Mouse (Mus musculus) midbrain, embryonic 11.5 days (tissue): Measurements from ENCODE around the gene Ddx55. TPM values are rescaled to one million over a fixed set of nuclear protein-coding genes. Genes with fewer than 3 reads are reported as not detected.
"Not testable (repeated sequence)": the region's sequence is repeated elsewhere in the genome, so short reads cannot be mapped to it uniquely, and the experiment has no call there.

Experiments
- ATAC-seq: fragments of 200-750 bp; cut with Nextera tagmentation; 2 replicates; pipeline ENCODE4 v1.8.0; 2017; ENCODE audit warnings: moderate TSS enrichment, moderate library complexity; ENCODE audit not compliant: low FRiP score
- DNase-seq: peaks from one replicate; pipeline ENCODE4 v3.0.0; 2015; ENCODE audit warnings: low spot score; ENCODE audit errors: missing footprints
- H3K27ac ChIP-seq: fragments of 300-500 bp; sonication (generic); 2 replicates; pipeline ENCODE4 v1.5.1; 2014; ENCODE audit warnings: low read depth, low read length
- H3K27me3 ChIP-seq: fragments of 300-500 bp; sonication (generic); 2 replicates; pipeline ENCODE4 v1.6.1; 2014; ENCODE audit warnings: mild to moderate bottlenecking, low read length, moderate library complexity, mixed read lengths; ENCODE audit not compliant: control insufficient read depth, insufficient read depth
- H3K36me3 ChIP-seq: fragments of 300-500 bp; sonication (generic); 2 replicates; pipeline ENCODE4 v1.6.1; 2014; ENCODE audit warnings: mild to moderate bottlenecking, low read length, moderate library complexity, mixed read lengths; ENCODE audit not compliant: control insufficient read depth, insufficient read depth
- H3K4me1 ChIP-seq: fragments of 300-500 bp; sonication (generic); 2 replicates; pipeline ENCODE4 v1.6.1; 2014; ENCODE audit warnings: low read length; ENCODE audit not compliant: control insufficient read depth, insufficient read depth
- H3K4me2 ChIP-seq: fragments of 300-500 bp; sonication (generic); 2 replicates; pipeline ENCODE4 v1.6.1; 2014; ENCODE audit warnings: mild to moderate bottlenecking, moderate library complexity
- H3K4me3 ChIP-seq: fragments of 300-500 bp; sonication (generic); 2 replicates; pipeline ENCODE4 v1.5.1; 2014; ENCODE audit warnings: low read depth, low read length
- H3K9ac ChIP-seq: fragments of 300-500 bp; sonication (generic); 2 replicates; pipeline ENCODE4 v1.6.1; 2014; ENCODE audit warnings: low read length
- H3K9me3 ChIP-seq: fragments of 300-500 bp; sonication (generic); 2 replicates; pipeline ENCODE4 v1.6.1; 2016; ENCODE audit warnings: low read length; ENCODE audit not compliant: control insufficient read depth
- WGBS: fragments of 180-500 bp; shearing (Covaris S2); extraction: QIAGEN DNeasy Blood & Tissue Kit; methylation state at CpG from one replicate; pipeline ENCODE4 v1.1.7; 2014; 5-methylcytosine and 5-hydroxymethylcytosine counted together
- polyA plus RNA-seq: library from polyadenylated mRNA; unstranded; fragments of >200 nt; fragmentation: Nextera tagmentation; extraction: Ambion mirVana; gene quantifications from 2 replicates; pipeline ENCODE4 v1.2.1, GENCODE M21; 2014

Gene Ddx55
- polyA plus RNA-seq, 1 experiment from 2014 or later: 13.2 TPM

DNA sequence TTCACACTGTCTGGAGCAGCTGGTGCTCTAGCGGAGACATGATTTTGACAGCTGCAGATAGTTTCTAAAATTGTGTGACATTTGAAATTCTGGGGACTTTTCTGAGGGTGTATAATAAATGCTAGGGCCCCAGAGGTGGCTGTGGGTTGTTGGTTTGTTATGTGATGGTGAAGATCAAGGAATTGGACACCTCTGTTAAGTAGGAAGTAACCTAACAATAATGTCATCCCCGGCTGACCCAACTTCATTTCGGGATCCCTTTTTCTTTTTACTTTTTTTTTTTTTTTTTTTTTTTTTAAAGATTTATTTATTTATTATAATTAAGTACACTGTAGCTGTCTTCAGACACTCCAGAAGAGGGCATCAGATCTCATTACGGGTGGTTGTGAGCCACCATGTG lies 1.9 kb upstream of the Ddx55 start:
- not testable (repeated sequence) for H3K27ac ChIP-seq, H3K4me2 ChIP-seq, H3K27me3 ChIP-seq, H3K4me1 ChIP-seq, H3K4me3 ChIP-seq, ATAC-seq, H3K9ac ChIP-seq, H3K9me3 ChIP-seq
- H3K36me3 ChIP-seq: peaks cover 16% of the 10 kb centered on the region
- DNase-seq: peak; percentile 81
- WGBS: 82% methylated on average over 4 of the region's 4 CpGs

DNA sequence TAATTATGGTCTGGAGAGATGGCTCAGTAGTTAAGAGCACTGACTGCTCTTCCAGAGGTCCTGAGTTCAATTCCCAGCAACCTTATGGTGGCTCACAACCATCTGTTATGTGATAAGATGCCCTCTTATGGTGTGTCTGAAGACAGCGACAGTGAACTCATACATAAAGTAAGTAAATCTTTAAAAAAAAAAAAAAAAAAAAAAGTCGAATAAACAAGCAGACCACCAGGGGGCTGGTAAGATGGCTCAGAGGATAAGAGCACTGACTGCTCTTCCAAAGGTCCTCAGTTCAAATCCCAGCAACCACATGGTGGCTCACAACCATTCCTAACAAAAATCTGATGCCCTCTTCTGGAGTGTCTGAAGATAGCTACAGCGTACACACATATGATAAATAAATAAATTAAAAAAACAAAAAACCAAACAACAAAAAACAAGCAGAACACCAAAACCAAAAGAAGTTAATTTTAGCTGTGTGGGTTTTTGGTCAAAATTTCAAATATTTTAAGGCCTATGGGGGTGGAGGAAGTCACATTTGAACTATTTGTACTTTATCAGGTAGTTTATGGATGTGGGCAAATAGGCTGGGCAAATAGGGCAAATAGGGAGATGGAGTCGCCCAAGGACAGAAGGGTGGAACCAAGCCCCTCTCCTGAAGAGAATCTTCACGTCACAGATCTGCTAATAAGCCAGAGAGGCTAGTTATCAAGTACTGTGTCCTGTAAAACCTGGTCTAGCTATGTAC lies 1.1 kb upstream of the Ddx55 start:
- H3K27ac ChIP-seq, H3K27me3 ChIP-seq, H3K9me3 ChIP-seq, H3K4me1 ChIP-seq, ATAC-seq: not testable (repeated sequence)
- H3K9ac ChIP-seq: peak overlapping the region; percentile 78
- peak overlapping the region; percentile 80 for H3K4me2 ChIP-seq
- WGBS: 43% methylated on average over 5 of the region's 5 CpGs
- peak; percentile 84 for DNase-seq
- H3K36me3 ChIP-seq: peaks cover 14% of the 10 kb centered on the region
- peak overlapping the region; percentile 89 for H3K4me3 ChIP-seq

DNA sequence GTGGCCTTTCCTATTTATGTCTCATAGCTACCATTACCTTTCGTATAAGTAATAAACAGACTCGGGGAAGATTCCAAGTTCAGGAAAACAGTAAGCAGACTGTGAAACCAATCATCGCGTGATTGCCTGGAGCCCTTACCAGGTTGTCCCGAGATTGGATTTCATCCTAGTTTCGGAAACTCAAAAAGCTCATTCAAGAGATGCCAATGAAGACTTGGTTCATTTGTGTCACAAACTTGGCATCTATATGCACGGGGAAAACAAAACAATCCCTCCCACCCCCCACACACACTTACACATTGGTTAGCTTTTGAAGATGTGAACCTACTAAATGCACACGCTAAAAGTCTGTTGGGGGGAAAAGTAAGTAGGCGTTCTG lies 581 bp upstream of the Ddx55 start:
- Histone ChIP-seq H3K4me2 (peak overlapping the region; percentile 80), H3K9me3 (no peaks in the 10 kb centered on the region), H3K9ac (peak overlapping the region; percentile 78), H3K4me3 (peak overlapping the region; percentile 89), H3K27me3 (no peaks in the 10 kb centered on the region), H3K27ac (peak overlapping the region; percentile 67), H3K36me3 (peaks cover 17% of the 10 kb centered on the region; the same call in 1 of the 2 replicates), H3K4me1 (peaks cover 5% of the 10 kb centered on the region; the same call in 1 of the 2 replicates)
- 16% methylated on average over 9 of the region's 9 CpGs for WGBS
- ATAC-seq (no peak; the same call in 1 of the 2 replicates), DNase-seq (peak; percentile 90)

DNA sequence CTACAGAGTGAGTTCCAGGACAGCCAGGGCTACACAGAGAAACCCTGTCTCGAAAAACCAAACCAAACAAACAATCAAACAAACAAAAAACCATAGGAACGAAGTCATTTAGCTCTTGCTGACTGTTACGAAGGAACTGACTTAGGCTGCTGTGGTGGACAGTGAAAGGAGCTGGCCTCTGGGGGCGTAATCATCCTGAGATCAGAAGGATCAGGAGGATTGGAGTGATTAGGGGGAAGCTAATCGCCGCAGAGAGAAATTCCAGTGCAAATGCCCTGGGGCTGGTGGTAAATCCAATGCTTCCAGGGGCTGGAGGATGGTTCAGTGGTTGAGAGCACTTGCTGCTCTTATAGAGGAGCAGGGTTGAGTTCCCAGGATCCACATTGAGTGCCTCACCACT lies 943 bp downstream of the Ddx55 start:
- H3K27ac ChIP-seq: no peak overlapping the region
- 0 out of 2 replicates have a peak overlapping the region, but pooled peaks have one; percentile 89 for H3K4me3 ChIP-seq
- WGBS: 71% methylated on average over 6 of the region's 6 CpGs
- H3K27me3 ChIP-seq: no peaks in the 10 kb centered on the region
- H3K9ac ChIP-seq: peak overlapping the region; percentile 78; the same call in 1 of the 2 replicates
- no peak for DNase-seq
- H3K9me3 ChIP-seq: no peaks in the 10 kb centered on the region
- H3K4me2 ChIP-seq: peak overlapping the region; percentile 80
- no peak for ATAC-seq
- peaks cover 15% of the 10 kb centered on the region; the same call in 1 of the 2 replicates for H3K36me3 ChIP-seq
- H3K4me1 ChIP-seq: peaks cover 5% of the 10 kb centered on the region; the same call in 1 of the 2 replicates

DNA sequence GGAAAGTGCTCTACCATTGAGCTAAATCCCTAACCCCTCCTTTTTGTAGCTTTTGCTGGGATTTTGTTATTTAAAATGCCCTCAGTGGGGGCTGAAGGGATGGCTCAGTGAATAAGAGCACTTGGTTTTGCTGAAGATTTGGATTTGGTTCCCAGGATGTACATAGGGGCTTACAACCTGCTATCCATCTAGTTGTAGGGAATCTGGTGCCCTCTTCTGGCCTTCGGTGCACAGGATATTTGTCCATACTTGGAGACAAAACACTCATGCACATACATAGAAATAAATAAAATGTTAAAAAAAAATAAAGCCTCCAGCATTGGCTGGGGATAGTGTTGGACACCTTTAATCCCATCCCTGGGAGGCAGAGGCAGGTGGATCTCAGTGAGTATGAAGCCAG lies 2.5 kb downstream of the Ddx55 start:
- Histone ChIP-seq H3K4me1 (peaks cover 5% of the 10 kb centered on the region; the same call in 1 of the 2 replicates), H3K4me2 (no peak overlapping the region), H3K36me3 (peaks cover 20% of the 10 kb centered on the region), H3K27me3 (no peaks in the 10 kb centered on the region), H3K9me3 (no peaks in the 10 kb centered on the region), H3K27ac (no peak overlapping the region), H3K9ac (no peak overlapping the region), H3K4me3 (no peak overlapping the region)
- no peak for DNase-seq
- no peak for ATAC-seq
- WGBS: 84% methylated on average over 1 of the region's 1 CpGs

DNA sequence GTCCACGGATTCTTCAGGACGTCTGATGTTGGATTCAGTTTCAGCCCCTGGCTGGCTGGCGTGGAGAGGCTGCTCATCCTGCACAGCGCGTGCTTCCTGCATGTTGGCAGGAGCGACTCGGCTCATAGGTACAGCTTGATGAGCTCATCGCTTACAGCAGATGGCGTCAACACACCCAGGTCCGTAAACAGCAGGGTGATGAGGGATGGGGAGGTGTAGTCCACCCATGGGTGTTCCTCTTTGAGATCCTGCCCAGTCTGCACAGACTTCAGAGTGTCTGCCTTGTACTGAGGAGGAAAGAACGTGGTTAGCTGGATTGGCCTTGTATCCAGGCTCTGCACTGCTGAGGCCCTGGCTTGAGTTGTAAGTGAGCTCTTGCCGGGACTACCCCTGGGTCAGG lies 18.4 kb downstream of the Ddx55 start:
- no peak overlapping the region for H3K27ac ChIP-seq
- DNase-seq: no peak
- H3K9ac ChIP-seq: no peak overlapping the region
- H3K9me3 ChIP-seq: no peaks in the 10 kb centered on the region
- H3K4me2 ChIP-seq: no peak overlapping the region
- H3K4me1 ChIP-seq: no peaks in the 10 kb centered on the region
- WGBS: 91% methylated on average over 12 of the region's 12 CpGs
- no peaks in the 10 kb centered on the region for H3K27me3 ChIP-seq
- no peak for ATAC-seq
- H3K4me3 ChIP-seq: no peak overlapping the region
- peaks cover 29% of the 10 kb centered on the region for H3K36me3 ChIP-seq

DNA sequence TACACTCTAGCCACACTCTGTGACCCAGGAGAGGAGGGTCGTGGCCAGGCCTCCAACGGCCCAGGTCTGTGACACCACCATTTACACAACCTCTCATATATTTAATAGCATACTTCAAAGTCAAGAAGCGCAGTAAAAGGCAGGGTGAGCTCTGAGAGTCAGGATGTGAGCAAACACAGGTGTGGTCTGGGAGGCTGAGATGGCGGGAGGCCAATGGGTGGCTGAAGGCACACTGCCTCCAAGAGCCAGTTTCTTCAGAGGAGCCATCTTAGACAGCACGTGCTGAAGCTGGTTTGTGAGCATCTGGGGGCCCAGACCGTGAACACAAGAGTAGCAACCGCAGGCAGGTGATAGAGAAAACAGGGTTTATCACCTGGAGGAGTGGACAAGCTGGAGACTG lies 22.8 kb downstream of the Ddx55 start:
- no peak for ATAC-seq
- no peak overlapping the region for H3K27ac ChIP-seq
- 91% methylated on average over 7 of the region's 7 CpGs for WGBS

DNA sequence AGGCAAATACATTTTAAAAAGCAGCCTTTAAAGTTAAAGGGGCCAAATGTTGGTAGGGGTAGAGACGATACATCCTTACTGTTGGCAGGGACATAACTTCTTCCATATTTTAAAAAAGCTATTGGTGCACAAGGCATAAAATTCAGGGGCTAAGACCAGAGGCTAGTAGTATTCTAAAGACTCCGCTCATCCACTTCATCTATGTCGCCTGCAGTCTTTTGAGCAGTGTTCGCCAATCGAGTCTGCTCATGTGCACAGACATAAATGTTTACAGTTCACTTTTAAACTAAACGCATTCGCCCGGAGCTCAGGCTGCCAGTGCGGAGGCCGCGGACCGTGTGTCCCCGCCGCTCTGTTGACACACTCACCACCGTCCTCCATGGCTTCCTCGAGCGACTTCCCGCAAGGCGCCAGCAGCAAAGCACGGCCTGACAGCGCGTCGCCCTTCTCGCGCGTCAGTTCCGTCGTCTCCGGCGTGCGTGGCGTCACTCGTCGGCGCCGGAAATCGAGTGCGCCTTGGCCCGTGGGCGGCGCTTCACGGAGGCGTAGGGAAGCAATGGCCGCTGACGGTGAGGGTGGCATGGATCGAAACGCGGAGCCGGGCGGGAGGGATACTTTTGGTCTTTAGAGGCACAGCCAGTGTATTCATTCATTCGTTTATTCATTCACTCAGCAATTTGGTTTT lies 26.1 kb downstream of the Ddx55 start, which contains the start of the genes Eif2b1 and Gtf2h3:
Eif2b1 (minus strand) TSS at position 499 of the 685 bp plus-strand sequence.
Gtf2h3 (plus strand) TSS at position 508 of the 685 bp plus-strand sequence.
- DNase-seq (peak; percentile 100), ATAC-seq (peak; percentile 94)
- 1% methylated on average over 51 of the region's 51 CpGs for WGBS
- no peaks in the 10 kb centered on the region for H3K27me3 ChIP-seq
- H3K4me1 ChIP-seq: peaks cover 15% of the 10 kb centered on the region
- peak within 1 kb of the TSS; percentile 48 for H3K4me3 ChIP-seq
- peaks cover 4% of the 10 kb centered on the region; the same call in 1 of the 2 replicates for H3K36me3 ChIP-seq
- H3K4me2 ChIP-seq: peak within 1 kb of the TSS; percentile 87
- H3K27ac ChIP-seq: no peak within 1 kb of the TSS
- no peaks in the 10 kb centered on the region for H3K9me3 ChIP-seq
- peak within 1 kb of the TSS; percentile 65 for H3K9ac ChIP-seq

More for the DNA sequence above, 22.8 kb downstream of the Ddx55 start:
- Histone ChIP-seq H3K4me1 (peaks cover 15% of the 10 kb centered on the region), H3K36me3 (peaks cover 18% of the 10 kb centered on the region), H3K4me3 (no peak overlapping the region), H3K9me3 (no peaks in the 10 kb centered on the region), H3K4me2 (no peak overlapping the region), H3K27me3 (no peaks in the 10 kb centered on the region), H3K9ac (no peak overlapping the region)
- no peak for DNase-seq

DNA sequence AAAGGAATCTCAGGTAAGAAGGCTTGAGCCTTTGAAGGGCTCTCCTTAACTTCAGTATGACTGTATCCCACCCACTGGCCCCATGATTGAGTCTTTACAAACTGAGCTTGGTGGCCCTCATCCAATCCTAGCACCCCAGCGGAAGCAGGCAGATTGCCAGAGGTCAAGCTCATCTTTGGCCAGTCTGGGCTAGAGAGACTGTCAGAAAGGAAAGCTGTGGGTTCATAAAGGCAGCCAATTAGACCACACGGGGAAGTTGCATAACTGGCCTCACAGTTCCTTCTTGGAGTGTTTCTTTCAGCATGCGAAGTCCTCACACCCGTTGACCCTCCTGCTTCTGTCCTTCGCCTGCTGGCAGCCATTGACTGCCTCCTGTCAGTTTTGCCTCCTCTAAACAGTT lies 29.9 kb downstream of the Ddx55 start:
- DNase-seq: no peak
- ATAC-seq: no peak
- Histone ChIP-seq H3K4me3 (no peak overlapping the region), H3K9ac (no peak overlapping the region), H3K4me1 (peaks cover 15% of the 10 kb centered on the region), H3K36me3 (peaks cover 16% of the 10 kb centered on the region), H3K27me3 (no peaks in the 10 kb centered on the region), H3K27ac (no peak overlapping the region), H3K9me3 (no peaks in the 10 kb centered on the region), H3K4me2 (no peak overlapping the region)
- WGBS: 91% methylated on average over 5 of the region's 5 CpGs
